Mouse (Mus musculus): Measurements from ENCODE around the gene Thbs3.

DNA sequence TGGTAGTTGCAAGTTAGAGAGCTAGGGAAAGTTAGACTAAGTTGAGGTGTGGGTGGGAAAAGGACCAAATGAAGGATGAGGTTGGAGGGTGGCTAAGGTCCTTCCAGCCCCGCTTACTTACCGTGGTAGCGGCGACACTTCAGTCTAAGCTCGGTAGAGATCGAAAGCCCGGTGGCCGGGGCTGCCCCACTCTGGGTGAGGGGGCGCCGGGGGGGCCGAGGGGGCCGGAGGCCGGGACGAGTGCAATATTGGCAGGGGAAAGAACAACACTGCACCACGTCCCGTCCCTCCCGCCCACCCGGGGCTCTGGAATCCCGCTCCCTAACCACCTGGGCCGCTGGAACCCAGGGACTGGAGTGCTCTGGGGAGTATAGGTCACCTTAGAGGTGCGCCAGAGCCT, 11.9 kb downstream of the Thbs3 start, which contains the start of gene Mtx1:
- no peak for TF ChIP-seq POLR2A (IDR thresholded peaks at IDR 0.05; ENCODE audit: insufficient read depth, low read depth, low read length)
- TF ChIP-seq CTCF (IDR thresholded peaks at IDR 0.05; ENCODE audit: insufficient read depth, low read depth, low read length) = no peak
